Mouse (Mus musculus) left cerebral cortex, postnatal 36 days (tissue): Measurements from ENCODE around the gene Rcl1. TPM values are rescaled to one million over a fixed set of nuclear protein-coding genes. Genes with fewer than 3 reads are reported as not detected.

ENCODE experiments used
- DNase-seq, 2 experiments: peaks; one replicate each; pipeline ENCODE4 v3.0.0; 2021 to 2022; ENCODE audit warnings: low spot score in 2 of 2, mixed read lengths in 1 of 2
- intact Hi-C: fragments of 180-260 bp; cut with DNase I; formaldehyde crosslinking; loops from one replicate; pipeline ENCODE4 v1.15.1; 2025
- total RNA-seq, 2 experiments: library from RNA; stranded (reverse); gene quantifications; 2 replicates each; pipeline ENCODE4 v1.2.3; 2021

Rcl1 gene
- total RNA-seq: 10 to 100 TPM; 14.2 to 16.8 TPM

DNA sequence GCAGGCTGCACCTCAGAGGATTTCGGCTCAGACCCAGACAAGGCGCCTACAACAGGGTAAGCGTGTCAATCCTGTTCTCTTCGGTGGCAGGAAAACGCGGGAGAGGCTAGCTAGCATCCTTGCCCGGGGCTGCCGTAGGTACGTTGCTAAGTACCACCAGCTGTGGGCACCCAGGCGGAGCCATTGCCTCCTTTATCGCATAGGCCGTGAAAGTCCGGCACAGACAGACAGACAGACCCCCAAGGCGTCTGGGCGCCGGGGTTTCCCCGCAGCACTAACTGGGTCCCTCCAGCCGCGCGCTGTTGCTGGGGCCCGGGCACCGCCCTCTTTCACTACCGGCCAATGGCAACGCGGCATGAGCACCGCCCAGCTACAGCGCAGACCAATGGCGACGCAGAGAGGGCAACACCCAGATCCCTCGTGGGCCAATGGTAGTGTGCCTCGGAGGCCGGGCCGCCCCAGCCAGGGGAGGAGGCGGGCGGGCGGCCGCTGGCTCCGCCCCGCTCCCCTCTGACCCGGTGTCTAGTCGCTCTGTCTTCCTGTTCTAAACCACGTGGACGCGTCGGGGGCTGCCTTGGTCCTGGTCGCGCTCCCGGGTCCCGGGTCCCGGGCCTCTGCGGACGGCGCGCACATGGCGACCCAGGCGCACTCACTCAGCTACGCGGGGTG lies at the start of gene Rcl1:
Gene Rcl1 (plus strand): TSS at position 502 of the 669 bp plus-strand sequence.
- intact Hi-C loops: loop anchor here (5.0 kb wide), 1 partner anchor 151 kb away; the partner anchor contains the start of gene Jak2
- peak; percentile 94 to 95 for DNase-seq

DNA sequence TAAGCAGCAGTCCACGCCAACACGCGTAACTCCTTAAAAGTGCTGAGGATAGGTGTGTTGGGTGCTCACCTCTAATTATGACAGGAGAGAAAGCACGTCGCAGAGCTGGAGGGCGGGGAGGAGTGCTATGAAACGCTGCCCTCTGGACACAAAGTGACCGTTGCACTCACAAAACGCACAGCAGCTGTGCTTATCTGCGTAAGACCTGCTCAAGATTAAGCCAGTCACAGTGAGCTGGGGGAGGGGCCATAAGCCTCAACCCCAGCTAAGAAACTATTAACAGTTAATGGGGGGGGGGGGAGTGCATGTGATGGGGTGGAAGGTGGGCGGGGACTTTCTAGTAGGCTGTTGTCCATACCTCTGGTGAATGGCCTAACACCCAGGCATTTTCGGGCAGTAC lies 48.4 kb upstream of the Rcl1 start:
- DNase-seq: no peak
- intact Hi-C loops: no loop called here

DNA sequence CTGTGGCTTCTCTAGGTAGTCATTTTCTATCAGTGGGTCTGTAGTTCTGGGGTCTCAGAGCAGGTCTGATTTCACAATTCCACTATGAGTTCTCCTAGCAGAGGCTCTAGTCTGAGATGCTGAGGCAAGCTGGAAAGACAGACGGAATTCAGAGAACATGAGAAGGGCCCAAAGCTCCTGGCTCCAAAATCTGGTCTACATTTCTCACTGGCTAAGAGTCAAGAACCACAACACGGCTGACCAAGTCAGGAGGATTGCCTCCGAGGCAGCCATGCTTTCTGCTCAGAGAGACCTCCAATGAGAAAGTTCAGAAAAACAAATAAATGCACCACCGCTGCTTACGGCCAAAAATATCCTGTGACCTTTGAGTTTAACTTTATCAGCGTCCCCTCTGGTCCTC lies 46.6 kb upstream of the Rcl1 start:
- intact Hi-C loops: no loop called here

DNA sequence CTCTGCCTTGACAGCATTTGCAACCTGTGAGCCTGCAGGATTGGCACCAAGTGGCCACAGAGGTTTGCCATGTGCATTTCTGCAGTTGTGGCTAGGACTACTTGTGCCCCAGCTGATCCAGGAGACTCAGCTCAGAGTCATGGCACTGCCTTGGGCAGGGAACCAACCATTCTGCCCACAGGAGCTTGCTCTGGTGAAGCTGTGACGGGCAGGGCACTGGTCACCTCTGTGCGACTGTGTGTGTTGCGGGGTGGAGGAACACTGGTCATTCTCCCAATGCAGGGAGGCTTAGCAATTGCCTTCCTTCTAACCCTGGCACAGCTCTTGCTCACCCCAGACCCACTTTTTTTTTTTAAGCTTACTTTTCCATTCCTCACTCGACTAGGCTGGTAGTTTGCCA lies 45.7 kb upstream of the Rcl1 start:
- no peak for DNase-seq
- intact Hi-C loops: no loop called here

More for the DNA sequence above, 46.6 kb upstream of the Rcl1 start:
- no peak for DNase-seq

DNA sequence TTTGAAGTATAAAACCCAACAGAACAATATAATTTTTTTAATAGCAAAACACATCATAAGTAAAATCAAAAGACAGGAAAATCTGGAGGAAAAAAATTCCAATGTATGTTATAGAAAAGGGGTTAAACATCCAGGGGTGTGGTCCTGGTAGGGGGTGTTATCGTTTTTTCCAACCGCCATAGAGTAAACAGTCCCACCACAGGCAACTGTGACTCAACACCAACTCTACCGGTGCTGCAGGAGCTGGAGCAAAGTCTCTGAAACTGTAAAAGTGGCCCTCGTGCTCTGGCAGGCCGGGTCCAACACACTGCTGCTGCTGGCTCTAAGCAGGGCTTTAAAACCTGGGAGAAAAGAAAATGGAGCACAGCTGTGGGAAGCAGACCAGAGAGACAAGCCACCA lies 42.4 kb upstream of the Rcl1 start:
- no peak for DNase-seq
- intact Hi-C loops: no loop called here

DNA sequence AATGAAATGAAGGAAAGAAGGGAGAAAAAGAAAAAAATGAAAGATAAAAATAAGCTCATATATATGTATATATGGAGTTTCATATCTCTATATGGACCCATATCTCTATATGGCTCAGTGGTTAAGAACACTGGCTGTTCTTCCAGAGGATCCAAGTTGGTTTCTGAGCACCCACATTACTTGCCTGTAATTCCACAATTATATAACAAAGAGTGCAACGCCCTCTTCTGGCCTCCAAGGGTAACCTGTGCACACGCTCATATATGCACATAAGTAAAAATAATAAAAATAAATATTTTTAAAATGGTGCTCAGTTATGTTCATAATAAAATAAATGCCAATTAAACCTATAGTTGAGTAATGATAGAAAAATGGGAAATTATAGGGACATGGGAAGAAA lies 41.5 kb upstream of the Rcl1 start:
- no peak for DNase-seq
- intact Hi-C loops: loop anchor here (5.0 kb wide), 3 partner anchors 193 to 443 kb away; partner anchors contain the start of gene Jak2

DNA sequence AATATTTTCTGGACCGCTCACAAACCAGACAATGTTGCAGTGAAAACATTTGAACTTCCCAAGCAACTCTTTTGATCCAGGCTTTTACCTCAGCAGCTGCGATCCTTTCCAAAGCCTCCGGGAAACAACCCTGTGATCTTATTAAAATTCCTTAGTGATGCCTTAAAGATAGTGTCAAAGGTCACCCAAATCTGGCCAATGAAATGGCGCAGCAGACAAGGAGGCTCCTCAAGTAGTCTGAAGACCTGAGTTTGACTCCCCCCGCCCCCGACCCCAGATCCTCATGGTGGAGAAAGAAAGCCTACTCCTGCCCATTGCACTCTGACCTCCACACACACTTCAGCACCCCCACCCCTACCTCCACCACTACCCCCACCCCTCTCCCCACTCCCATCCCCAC lies 40.9 kb upstream of the Rcl1 start:
- intact Hi-C loops: loop anchor here (5.0 kb wide), 3 partner anchors 192 to 442 kb away; partner anchors contain the start of gene Jak2
- DNase-seq: no peak

DNA sequence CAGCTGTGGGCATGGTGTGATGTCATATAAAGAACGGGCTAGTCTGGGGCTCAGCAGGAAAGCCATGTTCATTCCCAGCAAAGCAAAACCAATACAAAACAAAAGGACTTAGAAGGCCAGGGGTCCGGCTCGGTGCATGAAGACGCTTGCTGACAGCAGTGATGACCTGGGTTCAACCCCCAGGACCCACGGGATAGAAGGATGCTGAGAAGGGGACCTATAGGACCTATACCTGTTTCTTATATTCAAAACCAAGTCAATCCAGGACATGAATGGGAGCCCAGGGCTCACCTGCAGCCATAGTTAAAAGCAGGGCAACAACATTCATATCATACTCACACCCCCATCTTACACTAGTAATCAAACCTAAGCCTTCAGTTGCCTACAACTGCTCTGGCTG lies 38.2 kb upstream of the Rcl1 start:
- intact Hi-C loops: loop anchor here (5.0 kb wide), 3 partner anchors 189 to 439 kb away; partner anchors contain the start of gene Jak2
- no peak for DNase-seq

DNA sequence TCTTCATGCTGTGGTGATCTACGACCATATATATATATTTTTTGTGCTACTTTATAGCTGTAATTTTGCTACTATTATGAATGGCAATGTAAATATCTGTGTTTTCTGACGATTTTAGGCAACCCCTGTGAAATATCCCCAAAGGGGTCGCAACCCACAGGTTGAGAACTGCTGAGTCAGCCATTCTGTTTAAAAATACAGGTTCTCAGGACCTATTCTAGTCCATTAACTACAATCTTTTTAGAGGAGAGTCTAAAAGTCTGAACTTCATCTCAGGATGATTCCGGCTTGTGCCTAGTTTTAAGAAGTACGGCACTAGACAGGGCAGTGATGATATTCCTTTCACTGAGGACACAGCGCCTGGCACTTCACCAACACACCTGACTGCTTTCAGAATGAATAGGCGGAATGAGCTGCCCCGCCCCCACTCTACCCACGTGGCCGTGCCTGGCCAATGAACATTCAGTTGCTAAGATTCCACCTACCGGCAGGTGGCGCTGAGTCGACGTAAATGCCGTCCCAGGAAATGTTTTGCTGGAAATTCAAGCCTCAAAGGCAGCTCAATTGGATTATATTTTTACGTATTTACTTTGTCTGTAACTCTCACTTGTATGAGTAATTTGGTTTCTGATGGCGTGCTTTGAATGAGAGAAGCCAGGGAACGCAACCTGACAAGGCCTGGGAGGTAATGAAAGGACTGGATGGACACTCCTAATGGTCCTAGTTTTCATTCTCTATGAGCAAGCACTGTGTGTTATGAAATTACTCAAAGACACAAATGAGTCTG lies 37.4 kb upstream of the Rcl1 start:
- intact Hi-C loops: loop anchor here (1.0 to 5.0 kb wide), 4 partner anchors 189 to 439 kb away; partner anchors contain the start of gene Jak2
- DNase-seq: peak; percentile 78 to 88

DNA sequence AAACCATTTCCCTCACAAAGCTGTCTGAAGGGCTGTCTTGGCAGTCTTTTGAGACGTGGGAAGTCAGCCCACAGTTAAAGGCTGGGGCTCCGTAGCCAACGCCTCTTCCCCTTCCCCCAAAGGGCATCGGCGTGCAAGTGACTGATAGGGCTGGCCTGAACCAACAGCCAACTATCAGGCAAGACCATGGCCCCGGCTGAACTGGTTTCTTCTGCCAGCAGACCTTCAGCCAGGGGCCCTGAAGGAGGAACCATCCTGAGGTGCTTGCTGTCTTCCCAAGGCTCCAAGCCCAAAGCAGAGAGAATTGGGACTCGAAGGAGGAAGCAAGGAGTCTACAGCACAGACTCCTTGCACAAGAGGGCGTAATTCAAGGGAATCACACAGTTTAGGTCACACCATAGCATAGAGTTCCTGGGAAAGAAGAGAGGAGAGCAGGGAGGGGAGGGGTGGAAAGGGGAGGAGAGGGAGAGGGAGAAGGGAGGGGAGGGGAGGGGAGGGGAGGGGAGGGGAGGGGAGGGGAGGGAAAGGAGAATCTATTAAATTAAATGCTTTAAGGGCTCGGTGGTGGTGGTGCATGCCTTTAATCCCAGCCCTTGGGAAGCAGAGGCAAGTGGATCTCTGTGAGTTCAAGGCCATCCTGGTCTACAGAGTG lies 36.6 kb upstream of the Rcl1 start:
- DNase-seq: no peak
- intact Hi-C loops: loop anchor here (1.0 to 5.0 kb wide), 4 partner anchors 188 to 438 kb away; partner anchors contain the start of gene Jak2

DNA sequence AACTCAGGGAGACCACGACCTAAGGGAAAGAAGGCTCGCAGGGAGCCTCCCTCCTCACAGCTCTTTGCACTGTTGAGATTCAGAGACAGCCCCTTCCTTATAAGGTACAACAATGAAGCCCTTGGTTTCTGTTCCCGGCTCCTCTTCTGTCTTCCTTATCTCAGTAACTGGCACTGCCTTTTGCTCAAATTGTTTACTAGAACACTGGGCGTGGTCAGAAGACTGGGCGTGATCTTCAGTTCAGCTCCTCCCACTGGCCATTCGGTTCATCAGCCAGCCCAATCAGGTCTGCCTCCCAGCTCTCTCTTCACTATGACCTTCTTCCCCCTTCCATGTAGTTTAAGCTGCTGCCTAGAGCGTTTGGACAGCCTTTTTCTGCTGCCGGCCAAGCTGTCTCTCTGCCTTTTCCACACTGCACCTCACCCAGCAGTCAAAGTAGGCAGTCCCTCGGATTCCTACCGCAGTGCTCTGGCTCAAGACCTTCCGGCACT lies 34.1 kb upstream of the Rcl1 start:
- intact Hi-C loops: no loop called here
- peak in 1 of 2 experiments; percentile 34 for DNase-seq

DNA sequence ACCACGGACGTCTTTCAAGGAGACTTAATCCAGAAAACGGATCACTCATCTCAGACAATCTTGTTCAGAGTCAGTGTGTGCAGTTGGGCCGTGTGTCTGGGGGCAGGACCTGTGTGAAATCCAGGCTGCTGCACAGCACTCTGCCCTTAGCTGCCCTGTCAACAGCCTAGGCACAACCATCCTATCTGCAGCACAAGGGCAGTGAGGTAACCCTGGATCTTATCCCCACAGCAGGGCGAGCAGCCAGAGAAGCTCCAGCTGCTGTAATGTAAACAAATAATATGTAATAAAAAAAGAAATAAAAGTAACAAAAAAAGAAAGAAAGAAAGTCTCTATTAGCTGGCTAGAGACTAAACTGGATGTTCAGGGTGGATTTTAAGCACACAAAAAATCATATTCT lies 32.0 kb upstream of the Rcl1 start:
- DNase-seq: no peak
- intact Hi-C loops: no loop called here

DNA sequence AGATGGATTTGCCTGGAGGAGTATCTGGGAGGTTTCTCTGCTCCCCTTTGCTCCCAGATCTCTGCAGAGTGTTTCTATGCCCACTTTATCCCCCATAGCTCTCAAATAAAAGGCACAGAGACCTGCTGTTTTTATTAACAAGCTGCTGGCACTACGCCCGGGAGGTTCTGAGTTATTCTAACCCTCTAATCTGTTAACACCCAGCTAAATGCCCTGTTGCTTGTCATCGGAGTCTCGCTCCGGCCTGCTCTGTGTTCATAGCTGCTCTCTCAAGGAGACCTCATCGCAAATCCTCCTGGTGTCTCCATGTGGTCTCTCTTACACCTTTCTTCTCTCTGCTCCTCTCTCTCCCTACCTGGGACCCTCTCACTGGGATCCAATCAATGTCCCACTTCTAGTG lies 26.4 kb upstream of the Rcl1 start:
- intact Hi-C loops: no loop called here
- no peak for DNase-seq

DNA sequence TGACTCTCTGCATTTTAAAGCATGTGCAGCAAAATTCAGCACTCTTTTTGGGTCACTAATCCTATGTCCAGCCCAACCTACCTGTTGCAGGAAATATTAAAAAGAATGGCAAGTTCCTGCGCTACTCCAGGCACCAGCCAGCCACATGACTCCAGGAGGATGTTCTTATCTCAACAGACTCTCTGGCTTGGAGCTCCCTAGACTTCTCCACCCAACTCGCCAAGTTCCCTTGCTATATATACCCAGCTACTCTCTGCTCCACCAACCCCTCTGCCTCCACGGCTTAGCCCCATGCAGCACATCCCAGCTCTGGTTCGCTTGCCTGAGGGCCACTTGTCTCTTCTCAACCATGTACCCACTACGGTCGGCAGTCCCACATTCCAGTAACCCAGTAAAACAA lies 12.5 kb upstream of the Rcl1 start:
- intact Hi-C loops: no loop called here
- no peak for DNase-seq

DNA sequence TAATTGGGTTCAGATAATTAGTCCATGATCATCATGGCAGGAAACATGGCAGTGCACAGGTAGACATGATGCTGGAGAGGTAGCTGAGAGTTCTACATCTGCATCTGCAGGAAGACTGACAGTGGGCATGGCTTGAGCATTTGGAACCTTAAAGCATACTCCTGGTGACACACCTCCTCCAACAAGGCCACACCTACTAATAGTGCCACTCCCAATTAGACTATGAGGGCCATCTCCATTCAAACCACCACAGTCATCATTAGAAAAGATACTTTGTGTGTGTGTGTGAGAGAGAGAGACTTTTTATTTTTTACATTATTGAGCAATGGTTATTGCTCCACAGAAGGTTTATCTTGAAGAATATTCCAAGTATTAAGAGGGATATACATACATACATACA lies 9.0 kb upstream of the Rcl1 start:
- no peak for DNase-seq
- intact Hi-C loops: no loop called here

DNA sequence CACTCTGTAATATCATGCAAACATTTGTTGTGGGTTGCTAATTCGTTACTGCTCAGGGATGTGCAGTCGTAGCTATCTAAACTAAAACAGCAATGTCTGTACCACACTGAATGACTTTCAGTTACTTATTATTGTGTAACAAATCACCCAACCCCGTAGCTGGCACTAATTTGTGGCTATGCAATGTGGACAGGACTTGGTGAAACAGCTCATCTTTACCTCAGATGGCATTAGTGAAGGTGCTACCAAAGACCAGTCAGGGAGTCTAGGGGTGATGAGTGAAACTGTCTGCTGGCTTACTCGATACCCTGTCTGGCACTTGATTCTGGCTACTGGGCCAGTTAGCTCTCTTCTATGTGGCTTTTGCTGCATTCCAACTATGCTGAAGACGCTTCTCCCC lies 2.1 kb upstream of the Rcl1 start:
- intact Hi-C loops: no loop called here
- DNase-seq: no peak

DNA sequence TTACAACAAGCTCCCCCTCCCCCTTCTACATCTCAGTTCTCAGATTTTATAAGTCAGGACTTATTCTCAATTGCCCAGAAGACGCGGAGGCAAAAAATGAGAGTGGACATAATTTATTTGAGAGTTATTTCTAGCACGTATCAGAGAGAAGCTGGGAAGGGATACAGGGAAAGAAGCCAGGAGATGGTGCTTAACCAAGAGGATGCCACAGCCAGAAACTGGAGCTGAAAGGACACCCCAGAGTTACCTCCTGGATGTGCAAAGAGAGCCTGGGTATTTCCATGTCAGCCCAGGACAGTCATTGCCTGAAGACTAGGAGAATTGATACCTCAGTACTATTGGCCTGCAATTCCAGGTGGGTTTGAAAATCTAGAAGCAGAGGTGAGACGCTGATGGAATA lies 1.6 kb upstream of the Rcl1 start:
- no peak for DNase-seq
- intact Hi-C loops: no loop called here

DNA sequence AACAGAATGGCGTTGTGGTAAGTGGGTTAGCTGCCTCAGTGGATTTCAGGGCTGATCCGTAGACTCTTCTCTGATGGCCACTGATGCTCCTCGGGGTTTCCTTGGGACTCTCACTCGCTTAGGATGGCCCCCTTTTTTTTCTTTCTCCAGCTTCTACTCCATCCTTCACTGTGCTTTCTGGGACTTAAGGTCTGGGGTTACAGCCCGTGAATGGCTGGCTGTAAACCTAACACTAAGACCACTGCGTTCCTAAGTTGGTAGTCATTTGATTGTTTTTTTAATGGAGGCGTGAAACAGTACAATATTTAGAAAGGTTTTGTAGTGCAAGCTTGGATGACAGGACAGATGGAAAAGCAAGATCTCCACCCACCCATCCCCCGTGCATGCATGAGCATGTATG lies 914 bp upstream of the Rcl1 start:
- DNase-seq: no peak
- intact Hi-C loops: loop anchor here (5.0 kb wide), 1 partner anchor 152 kb away; the partner anchor contains the start of gene Jak2

DNA sequence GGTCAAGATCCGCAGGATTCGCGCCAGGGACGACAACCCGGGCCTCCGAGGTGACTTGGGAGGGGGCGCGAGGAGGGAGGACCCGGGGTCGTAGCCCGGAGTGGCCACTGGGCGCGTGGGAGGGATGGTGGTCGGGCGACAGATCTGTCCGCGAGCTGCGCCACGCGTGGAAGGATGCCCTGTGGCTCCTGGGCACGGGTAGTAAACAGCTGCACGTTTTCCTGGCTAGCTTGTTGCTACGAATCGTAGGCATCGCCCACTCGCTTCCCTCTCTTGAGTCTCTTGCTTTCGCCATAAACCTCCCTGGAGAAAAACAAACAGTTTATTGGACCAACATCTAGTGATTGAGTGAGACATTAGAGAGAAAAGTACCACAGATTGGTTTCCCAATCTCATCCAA lies 416 bp downstream of the Rcl1 start:
- intact Hi-C loops: loop anchor here (5.0 kb wide), 1 partner anchor 151 kb away; the partner anchor contains the start of gene Jak2
- no peak for DNase-seq

DNA sequence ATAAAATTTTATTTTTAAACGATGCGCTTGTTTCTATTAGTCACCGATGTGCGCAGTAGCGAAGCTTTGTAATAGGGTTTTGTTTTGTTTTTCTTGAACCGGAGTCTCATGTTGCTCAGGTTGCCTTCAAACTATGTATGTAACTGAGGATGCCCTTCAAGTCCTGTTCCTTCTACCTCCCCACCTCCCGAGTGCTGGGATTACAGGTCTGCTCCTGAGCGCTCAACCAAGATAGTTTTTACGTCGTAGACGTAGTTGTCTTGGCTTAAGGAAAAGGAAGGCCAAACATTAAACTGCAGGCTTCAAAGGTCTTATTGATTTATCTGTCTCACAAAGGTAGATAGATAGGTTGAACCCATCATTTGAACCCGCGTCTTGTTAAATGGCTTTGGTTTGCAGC lies 923 bp downstream of the Rcl1 start:
- intact Hi-C loops: loop anchor here (5.0 kb wide), 1 partner anchor 150 kb away; the partner anchor contains the start of gene Jak2
- DNase-seq: no peak
